Mouse (Mus musculus) heart, adult 2 months (tissue): Measurements from ENCODE around the gene Pdk2. TPM values are rescaled to one million over a fixed set of nuclear protein-coding genes. Genes with fewer than 3 reads are reported as not detected.

Experiments
- DNase-seq, 2 experiments: peaks; one replicate each; pipeline ENCODE4 v3.0.0; 2021
- H3K27ac ChIP-seq: fragments of 200-600 bp; 2 replicates; pipeline ENCODE4 v1.8.1; 2022
- H3K27me3 ChIP-seq: fragments of 200-500 bp; 2 replicates; pipeline ENCODE4 v1.6.1; 2012; ENCODE audit warnings: mild to moderate bottlenecking, low read length, inconsistent platforms, mixed read lengths; ENCODE audit not compliant: control insufficient read depth, insufficient read depth
- H3K36me3 ChIP-seq: fragments of 200-500 bp; 2 replicates; pipeline ENCODE4 v1.6.1; 2012; ENCODE audit warnings: low read length, inconsistent platforms; ENCODE audit not compliant: control insufficient read depth, insufficient read depth
- H3K4me1 ChIP-seq: fragments of 200-500 bp; 2 replicates; pipeline ENCODE4 v1.6.1; 2011; ENCODE audit warnings: low read length; ENCODE audit not compliant: control insufficient read depth, insufficient read depth
- H3K4me3 ChIP-seq: fragments of 200-600 bp; 2 replicates; pipeline ENCODE4 v1.8.1; 2022
- H3K79me2 ChIP-seq: fragments of 200-500 bp; replicated peaks from 2 replicates; pipeline ENCODE4 v1.6.1; 2012; ENCODE audit warnings: mild to moderate bottlenecking, inconsistent platforms, low read length, moderate library complexity, mixed read lengths; ENCODE audit not compliant: control insufficient read depth, insufficient read depth
- H3K9ac ChIP-seq: fragments of 200-500 bp; 2 replicates; pipeline ENCODE4 v1.6.1; 2012; ENCODE audit warnings: low read depth, mild to moderate bottlenecking, control low read depth, inconsistent platforms, low read length, mixed read lengths
- CTCF ChIP-seq: fragments of 200-600 bp; IDR thresholded peaks from 2 replicates; pipeline ENCODE4 v1.8.1; 2022; ENCODE audit warnings: antibody characterized with exemption, mild to moderate bottlenecking, moderate library complexity
- EP300 ChIP-seq: fragments of 200-500 bp; IDR thresholded peaks from 2 replicates; pipeline ENCODE4 v1.6.1; 2011; ENCODE audit warnings: low read depth, low read length, control low read depth; ENCODE audit not compliant: insufficient read depth
- POLR2A ChIP-seq: fragments of 200-500 bp; IDR thresholded peaks from 2 replicates; pipeline ENCODE4 v1.6.1; 2011; ENCODE audit warnings: mild to moderate bottlenecking, low read depth, low read length, control low read depth; ENCODE audit not compliant: insufficient read depth
- WGBS: fragments of 180-500 bp; shearing (Covaris S2); methylation state at CpG from one replicate; pipeline ENCODE4 v1.1.7; 2018; 5-methylcytosine and 5-hydroxymethylcytosine counted together
- intact Hi-C: fragments of 180-260 bp; cut with DNase I; formaldehyde crosslinking; loops from one replicate; pipeline ENCODE4 v1.15.1; 2025
- polyA plus RNA-seq: library from polyadenylated mRNA; depleted of rRNA; stranded (reverse); fragments of >200 nt; gene quantifications from 2 replicates; pipeline ENCODE4 v1.2.3, GENCODE M21; 2012
- total RNA-seq, 2 experiments: library from RNA; stranded (reverse); gene quantifications; 2 replicates each; pipeline ENCODE4 v1.2.3; 2021

The Pdk2 gene
- total and polyA plus RNA-seq, 3 experiments, result 393 to 592 (median 479) TPM

DNA sequence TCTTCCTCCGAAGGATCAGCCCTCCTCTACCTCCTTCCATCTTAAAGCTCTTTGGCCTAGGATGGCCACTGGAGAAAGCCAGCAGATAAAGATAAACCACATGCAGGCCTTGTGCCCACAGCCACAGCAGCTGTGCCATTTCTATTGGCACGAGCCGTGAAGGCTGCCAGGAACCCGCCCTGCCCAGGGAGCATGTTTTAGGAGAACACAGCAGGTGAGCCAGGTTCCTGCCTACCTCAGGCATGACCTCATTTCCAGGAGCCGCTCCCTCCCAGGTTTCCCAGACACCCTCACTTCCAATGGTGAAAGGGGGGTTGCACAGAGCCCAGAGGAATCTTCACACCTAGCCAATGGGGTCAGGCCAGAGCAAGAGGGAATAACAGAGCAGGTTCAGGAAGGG, 31.6 kb upstream of the Pdk2 start:
- Histone ChIP-seq H3K4me3 (no peak overlapping the region), H3K27ac (no peak overlapping the region), H3K9ac (no peak overlapping the region), H3K36me3 (no peaks in the 10 kb centered on the region), H3K79me2 (no peaks in the 10 kb centered on the region), H3K27me3 (no peaks in the 10 kb centered on the region), H3K4me1 (peaks cover 12% of the 10 kb centered on the region)
- DNase-seq, result peak in 1 of 2 experiments; percentile 52
- 55% methylated on average over 5 of the region's 5 CpGs for WGBS
- intact Hi-C loops, result no loop called here
- no peak for TF ChIP-seq POLR2A

DNA sequence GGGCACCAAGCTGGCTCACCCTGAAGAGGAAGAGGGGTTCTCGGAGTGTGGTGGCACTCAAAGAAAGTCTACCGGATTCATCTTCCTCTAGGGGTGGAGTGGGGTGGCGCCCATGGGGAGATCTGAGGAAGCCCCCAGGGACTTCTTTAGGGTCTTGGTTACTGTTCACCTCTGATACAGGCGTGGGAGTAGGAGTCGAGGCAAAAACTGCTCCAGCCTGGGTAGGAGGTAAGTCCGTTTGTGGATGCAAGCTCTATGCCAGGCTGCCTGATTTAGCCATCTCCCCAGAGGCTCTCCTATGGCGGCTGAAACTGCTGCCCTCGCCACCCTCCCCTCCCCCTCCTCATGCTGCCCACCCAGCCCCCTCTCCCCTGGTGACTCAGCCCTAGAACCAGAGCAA, 31.0 kb upstream of the Pdk2 start:
- 78% methylated on average over 8 of the region's 8 CpGs for WGBS
- intact Hi-C loops, result no loop called here

DNA sequence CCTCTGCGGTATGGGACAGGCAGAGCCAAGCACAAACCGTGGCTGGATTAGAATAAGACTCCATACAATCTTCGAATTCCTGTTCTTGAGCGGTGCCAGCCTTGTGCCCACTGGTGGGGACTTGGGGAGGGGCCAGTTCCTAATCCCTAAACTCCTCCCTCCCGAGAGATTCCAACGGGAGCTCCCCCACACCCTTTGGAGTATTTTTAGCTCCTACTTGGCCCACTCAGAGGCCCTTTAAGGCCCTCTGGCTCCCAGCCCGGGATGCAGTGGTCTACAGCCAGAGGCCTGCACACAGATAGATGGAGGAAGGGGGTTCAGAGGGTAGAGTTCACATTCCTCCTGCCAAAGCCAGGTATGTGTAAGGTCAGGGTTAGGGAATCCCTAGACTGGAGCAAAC, 30.1 kb upstream of the Pdk2 start:
- H3K36me3 ChIP-seq, result no peaks in the 10 kb centered on the region
- no peaks in the 10 kb centered on the region for H3K79me2 ChIP-seq
- peaks cover 12% of the 10 kb centered on the region for H3K4me1 ChIP-seq
- no peak overlapping the region for H3K4me3 ChIP-seq
- TF ChIP-seq POLR2A (no peak), CTCF (no peak), EP300 (no peak)
- peak; percentile 59 to 60 for DNase-seq
- WGBS, result 23% methylated on average over 7 of the region's 7 CpGs
- H3K9ac ChIP-seq, result no peak overlapping the region
- H3K27me3 ChIP-seq, result no peaks in the 10 kb centered on the region
- peak overlapping the region; percentile 33 for H3K27ac ChIP-seq
- intact Hi-C loops, result no loop called here

More for the DNA sequence above, 31.0 kb upstream of the Pdk2 start:
- Histone ChIP-seq H3K27ac (no peak overlapping the region), H3K4me1 (peaks cover 12% of the 10 kb centered on the region), H3K9ac (no peak overlapping the region), H3K79me2 (no peaks in the 10 kb centered on the region), H3K4me3 (no peak overlapping the region), H3K27me3 (no peaks in the 10 kb centered on the region), H3K36me3 (no peaks in the 10 kb centered on the region)
- TF ChIP-seq CTCF (no peak), EP300 (no peak), POLR2A (no peak)
- no peak for DNase-seq

DNA sequence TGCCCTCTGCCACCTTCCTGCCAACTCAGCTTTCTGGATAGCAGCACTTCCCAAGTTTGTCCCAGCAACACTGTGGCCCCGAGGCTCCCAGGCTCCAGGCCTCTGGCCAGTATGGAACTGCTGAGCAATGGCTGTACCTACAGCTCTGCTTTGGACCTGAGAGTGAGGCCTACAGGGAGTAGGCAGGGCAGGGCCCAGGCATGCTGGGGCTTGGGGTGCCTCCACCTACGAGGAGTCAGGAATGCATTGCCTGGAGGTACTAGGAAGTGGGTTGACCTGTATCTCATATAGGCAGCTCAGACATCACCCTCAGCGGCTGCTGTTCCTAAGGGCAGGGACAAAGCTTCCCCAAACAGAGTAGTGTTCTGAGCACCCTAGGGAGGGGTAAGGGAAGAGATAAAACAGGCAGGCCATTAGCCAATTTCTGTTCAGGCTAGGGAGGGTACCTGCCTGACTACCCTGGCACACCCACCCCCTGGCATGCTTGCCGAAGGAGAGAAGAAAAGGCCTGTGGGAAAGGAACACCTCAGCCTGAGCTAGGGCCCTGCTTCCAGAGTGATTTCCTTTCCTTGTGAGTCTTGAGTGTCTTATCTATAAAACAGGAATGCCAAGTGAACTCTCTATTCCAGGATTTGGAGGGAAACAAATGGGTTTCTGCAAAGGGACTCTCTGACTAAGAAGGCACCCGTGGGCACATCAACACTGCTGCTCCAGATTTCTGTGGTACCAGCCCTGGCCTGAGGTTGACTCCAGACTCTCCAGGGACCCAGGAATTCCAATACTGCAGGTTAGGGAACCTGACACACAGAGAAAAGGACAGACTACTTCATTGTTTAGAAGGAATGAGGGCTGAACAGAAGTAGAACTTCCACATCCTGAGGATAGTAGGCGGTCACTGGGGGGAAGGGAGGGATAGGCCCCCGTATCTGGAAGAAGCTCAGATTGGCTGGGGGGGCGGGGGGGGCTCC, 29.3 kb upstream of the Pdk2 start:
- H3K27me3 ChIP-seq, result no peaks in the 10 kb centered on the region
- intact Hi-C loops, result no loop called here

DNA sequence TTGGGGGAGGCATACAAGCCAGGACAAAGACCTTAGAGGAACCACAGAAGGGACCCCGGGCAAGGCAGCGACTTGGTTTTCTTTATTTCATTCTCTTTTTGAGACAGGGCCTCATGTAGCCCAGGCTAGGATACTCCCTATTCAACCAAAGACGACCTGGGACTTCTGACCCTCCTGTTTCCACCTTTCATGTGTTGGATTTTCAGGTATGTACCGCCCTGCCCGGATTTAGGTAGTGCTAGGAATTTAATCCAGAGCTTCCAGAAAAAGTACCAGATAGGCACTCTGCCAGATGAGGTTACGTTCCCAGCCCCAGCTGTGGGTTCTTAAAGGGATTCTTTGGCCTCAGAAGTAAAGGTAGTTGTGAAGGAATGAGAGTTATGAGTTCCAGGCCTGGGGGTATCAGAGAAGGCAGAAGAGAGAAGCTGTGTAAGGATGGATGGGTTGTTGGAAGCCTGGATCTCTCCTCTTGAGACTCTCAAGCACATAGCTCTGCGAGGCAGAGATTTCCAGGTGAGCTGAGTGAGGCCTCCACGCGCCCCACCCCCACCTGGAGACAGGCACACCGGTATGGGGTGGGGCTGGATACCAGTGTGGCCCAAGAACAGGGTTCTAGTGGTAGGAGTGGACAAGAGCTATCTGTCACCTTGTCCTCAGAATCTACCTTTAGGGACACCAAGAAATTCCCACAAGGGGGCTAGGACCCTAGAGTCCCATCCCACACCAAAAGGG, 28.2 kb upstream of the Pdk2 start:
- H3K79me2 ChIP-seq, result no peaks in the 10 kb centered on the region
- H3K4me1 ChIP-seq, result peaks cover 10% of the 10 kb centered on the region
- no peak overlapping the region; the same call in 1 of the 2 replicates for H3K27ac ChIP-seq
- no peaks in the 10 kb centered on the region for H3K27me3 ChIP-seq
- intact Hi-C loops, result no loop called here
- 71% methylated on average over 10 of the region's 10 CpGs for WGBS
- H3K36me3 ChIP-seq, result no peaks in the 10 kb centered on the region
- no peak for TF ChIP-seq CTCF
- TF ChIP-seq EP300, result no peak
- no peak for TF ChIP-seq POLR2A
- H3K4me3 ChIP-seq, result no peak overlapping the region
- DNase-seq, result no peak
- H3K9ac ChIP-seq, result no peak overlapping the region

More for the DNA sequence above, 29.3 kb upstream of the Pdk2 start:
- Histone ChIP-seq H3K79me2 (no peaks in the 10 kb centered on the region), H3K36me3 (no peaks in the 10 kb centered on the region), H3K9ac (no peak overlapping the region), H3K4me3 (no peak overlapping the region), H3K27ac (peak overlapping the region; percentile 23; the same call in 1 of the 2 replicates), H3K4me1 (peaks cover 11% of the 10 kb centered on the region)
- no peak for TF ChIP-seq POLR2A
- no peak for TF ChIP-seq EP300
- TF ChIP-seq CTCF, result no peak
- no peak for DNase-seq
- 42% methylated on average over 8 of the region's 8 CpGs for WGBS
